12 mouse cellular contexts compared by ENCODE assay signal in genomic region chr7:45741308-45741707, GRCm38 (mm10). TPM values are rescaled to one million over a fixed set of nuclear protein-coding genes. Genes with fewer than 3 reads are reported as not detected.
DNase-seq lines count a peak whose midpoint lies in the region; ATAC-seq and TF ChIP-seq lines count a peak whose summit lies in the region.
"Had no signal": no experiment of that assay in that cellular context is flagged by ENCODE, and none has a peak within 500 bp of the region (broad histone marks: within the 10 kb centered on the region; RNA-seq: fewer than 3 reads in every experiment).

No protein-coding gene starts in this region.

- no peak for DNase-seq in kidney, adult 2 months
- no peak for DNase-seq in kidney, postnatal 25 days
- no peak for DNase-seq in thymus, adult 2 months
- no peak for DNase-seq in thymus, postnatal 10 days (ENCODE audit: low spot score in 2 of 2)
- no peak for DNase-seq in liver, embryonic 14.5 days (ENCODE audit: low read depth in 3 of 3, low spot score in 3 of 3)
- DNase-seq in neural tube, embryonic 10.5 days (ENCODE audit: extremely low spot score, low spot score), result no peak
- DNase-seq in layer of hippocampus, adult 9-11 months, result no peak
- DNase-seq: adrenal gland, adult 2 months; cerebellum, postnatal 10 days; kidney, adult 11 months; retina, postnatal 1 day had no signal

- ATAC-seq in liver, embryonic 14.5 days (ENCODE audit: insufficient read depth), result no peak

- no peak for TF ChIP-seq EP300 in liver, embryonic 14.5 days (IDR thresholded peaks at IDR 0.05; ENCODE audit: low read depth)

- H3K36me3 ChIP-seq in kidney, adult 2 months (ENCODE audit: control insufficient read depth, insufficient read depth, low read length), result no peaks in the 10 kb centered on the region
- H3K36me3 ChIP-seq in thymus, adult 2 months (ENCODE audit: control insufficient read depth, insufficient read depth, low read length), result no peaks in the 10 kb centered on the region
- H3K36me3 ChIP-seq in liver, embryonic 14.5 days (replicated peaks; ENCODE audit: control insufficient read depth, insufficient read depth, low read depth), result no peaks in the 10 kb centered on the region

- no peak for TF ChIP-seq POLR2A in kidney, adult 2 months (IDR thresholded peaks at IDR 0.05; ENCODE audit: low read depth, low read length)
- no peak for TF ChIP-seq POLR2A in thymus, adult 2 months (IDR thresholded peaks at IDR 0.05; ENCODE audit: control insufficient read depth, extremely low read depth, insufficient read depth, low read length, poor library complexity)

- WGBS in kidney, adult 2 months, result 92% methylated on average over 12 of the region's 12 CpGs
- WGBS in thymus, adult 2 months, result 42% methylated on average over 12 of the region's 12 CpGs
- 23% methylated on average over 12 of the region's 12 CpGs for WGBS in liver, embryonic 14.5 days (ENCODE audit: insufficient replicate concordance)

- H3K9ac ChIP-seq in liver, embryonic 14.5 days (replicated peaks), result no peak overlapping the region

- no peak for TF ChIP-seq CTCF in kidney, adult 2 months (conservative IDR thresholded peaks at IDR 0.05; ENCODE audit: insufficient read depth, insufficient read length, low read depth, low read length)
- TF ChIP-seq CTCF in thymus, adult 2 months (IDR thresholded peaks at IDR 0.05; ENCODE audit: borderline replicate concordance, control insufficient read depth, extremely low read depth, insufficient read depth, low read length, poor library complexity), result no peak
- no peak for TF ChIP-seq CTCF in liver, embryonic 14.5 days (IDR thresholded peaks at IDR 0.05; ENCODE audit: low read depth)

- peak overlapping the region; percentile 12; the same call in 1 of the 2 replicates for H3K27ac ChIP-seq in kidney, adult 2 months (ENCODE audit: insufficient read depth, low read depth, low read length)
- peak overlapping the region; percentile 47 for H3K27ac ChIP-seq in thymus, adult 2 months (ENCODE audit: control insufficient read depth, insufficient read depth, low read length)
- H3K27ac ChIP-seq in liver, embryonic 14.5 days, result no peak overlapping the region

- H3K4me1 ChIP-seq in kidney, adult 2 months (ENCODE audit: control insufficient read depth, insufficient read depth, low read length), result no peaks in the 10 kb centered on the region
- peaks cover 16% of the 10 kb centered on the region for H3K4me1 ChIP-seq in thymus, adult 2 months (replicated peaks; ENCODE audit: control insufficient read depth, insufficient read depth, low read length)
- peaks cover 0 to 4% of the 10 kb centered on the region in 2 experiments; a peak in 2 of 4 replicates for H3K4me1 ChIP-seq in liver, embryonic 14.5 days (replicated peaks; ENCODE audit: control insufficient read depth in 2 of 2, insufficient read depth in 2 of 2, low read length in 1 of 2)

- H3K4me3 ChIP-seq in kidney, adult 2 months (ENCODE audit: insufficient read depth, low read depth, low read length), result no peak overlapping the region
- H3K4me3 ChIP-seq in thymus, adult 2 months (ENCODE audit: control insufficient read depth, insufficient read depth, low read length), result peak overlapping the region; percentile 56
- H3K4me3 ChIP-seq in liver, embryonic 14.5 days (ENCODE audit: insufficient read depth in 1 of 2, low read depth in 2 of 2, low read length in 2 of 2), result no peak overlapping the region

- H3K4me2 ChIP-seq in liver, embryonic 14.5 days (ENCODE audit: low read depth), result peak overlapping the region; percentile 51; the same call in 1 of the 2 replicates

- H3K27me3 ChIP-seq in kidney, adult 2 months (replicated peaks; ENCODE audit: control insufficient read depth, insufficient read depth, low read length), result no peaks in the 10 kb centered on the region
- no peaks in the 10 kb centered on the region for H3K27me3 ChIP-seq in thymus, adult 2 months (ENCODE audit: control insufficient read depth, insufficient read depth, low read length)
- no peaks in the 10 kb centered on the region for H3K27me3 ChIP-seq in liver, embryonic 14.5 days (ENCODE audit: control insufficient read depth, insufficient read depth, low read length)

- H3K9me3 ChIP-seq in liver, embryonic 14.5 days (ENCODE audit: control insufficient read depth, low read length), result no peaks in the 10 kb centered on the region

RNA-seq across cellular contexts. Expression of gene Spaca4, which starts 15.7 kb away (rescaled TPM):
- polyA plus RNA-seq in kidney, adult 2 months (2012; rRNA removed), result 0.15 and 0.28 TPM in 2 replicates
- polyA plus RNA-seq in thymus, adult 2 months (2012; rRNA removed), result not detected in 2 replicates
- not detected in 2 replicates for polyA plus RNA-seq in liver, embryonic 14.5 days (2012; rRNA removed)
- not detected in 2 replicates for polyA plus RNA-seq in liver, embryonic 14.5 days (2014; fragmentation: Nextera tagmentation; extraction: Ambion mirVana)
- polyA plus RNA-seq: adrenal gland, adult 2 months; thymus, postnatal 0 days had no signal

RNA-seq across cellular contexts. Expression of gene Fam83e, which starts 20.3 kb away (rescaled TPM):
- polyA plus RNA-seq in kidney, adult 2 months (2012; rRNA removed), result 0.19 and 0.35 TPM in 2 replicates
- polyA plus RNA-seq in thymus, adult 2 months (2012; rRNA removed), result 1.5 and 1.7 TPM in 2 replicates
- 0.31 and 0.32 TPM in 2 replicates for polyA plus RNA-seq in liver, embryonic 14.5 days (2012; rRNA removed)
- 0.14 and 0.32 TPM in 2 replicates for polyA plus RNA-seq in liver, embryonic 14.5 days (2014; fragmentation: Nextera tagmentation; extraction: Ambion mirVana)

RNA-seq across cellular contexts. Expression of gene Sphk2, which starts 23.5 kb away (rescaled TPM):
- 57.2 and 68.3 TPM in 2 replicates for polyA plus RNA-seq in kidney, adult 2 months (2012; rRNA removed)
- polyA plus RNA-seq in thymus, adult 2 months (2012; rRNA removed), result 87.4 and 88.1 TPM in 2 replicates
- polyA plus RNA-seq in liver, embryonic 14.5 days (2012; rRNA removed), result 7.6 and 9.1 TPM in 2 replicates
- 5.8 and 9.0 TPM in 2 replicates for polyA plus RNA-seq in liver, embryonic 14.5 days (2014; fragmentation: Nextera tagmentation; extraction: Ambion mirVana)

RNA-seq across cellular contexts. Expression of gene Rpl18, which starts 26.1 kb away (rescaled TPM):
- polyA plus RNA-seq in kidney, adult 2 months (2012; rRNA removed), result 955 and 1,014 TPM in 2 replicates
- 2,384 and 2,707 TPM in 2 replicates for polyA plus RNA-seq in thymus, adult 2 months (2012; rRNA removed)
- 499 and 605 TPM in 2 replicates for polyA plus RNA-seq in liver, embryonic 14.5 days (2012; rRNA removed)
- polyA plus RNA-seq in liver, embryonic 14.5 days (2014; fragmentation: Nextera tagmentation; extraction: Ambion mirVana), result 832 and 846 TPM in 2 replicates

RNA-seq across cellular contexts. Expression of gene Dbp, which starts 36.4 kb away (rescaled TPM):
- polyA plus RNA-seq in kidney, adult 2 months (2012; rRNA removed), result 106 and 116 TPM in 2 replicates
- polyA plus RNA-seq in thymus, adult 2 months (2012; rRNA removed), result 28.2 and 31.3 TPM in 2 replicates
- polyA plus RNA-seq in liver, embryonic 14.5 days (2012; rRNA removed), result 0.69 and 0.80 TPM in 2 replicates
- polyA plus RNA-seq in liver, embryonic 14.5 days (2014; fragmentation: Nextera tagmentation; extraction: Ambion mirVana), result 0.51 and 0.54 TPM in 2 replicates
